Mouse (Mus musculus): ENCODE results near the gene Cxcr4. TPM values are rescaled to one million over a fixed set of nuclear protein-coding genes. Genes with fewer than 3 reads are reported as not detected.

Gene Cxcr4
- polyA plus RNA-seq (2012; rRNA removed), result 12.8 and 22.4 TPM in 2 replicates

DNA sequence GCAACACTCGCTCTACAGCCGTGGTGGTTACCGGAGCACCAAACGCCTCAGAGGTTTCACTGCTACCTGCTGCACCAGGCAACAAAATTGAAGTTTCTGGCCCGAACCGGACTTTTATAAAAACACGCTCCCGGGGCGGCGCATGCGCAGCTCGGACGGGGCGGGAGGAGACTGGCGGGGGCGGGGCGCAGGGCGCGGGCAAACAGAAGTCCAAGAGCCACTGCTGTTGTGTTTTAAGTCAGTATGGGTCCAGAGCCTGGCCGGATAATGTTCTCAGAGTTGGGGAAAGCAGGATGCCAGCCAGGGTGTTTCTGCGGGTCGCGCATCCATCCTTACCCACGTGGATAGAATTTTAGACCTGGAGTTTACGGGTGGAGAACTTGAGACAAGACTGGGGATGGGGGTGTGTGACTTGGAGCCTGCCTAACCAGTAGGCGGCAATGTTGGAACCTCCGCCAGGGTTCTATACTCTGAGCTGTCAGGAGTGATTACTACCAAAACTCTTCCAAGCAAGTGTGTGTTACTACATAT is at the start of gene Cxcr4:
Cxcr4 (minus strand) TSS at position 83 of the 531 bp plus-strand sequence.
- H3K27ac ChIP-seq (ENCODE audit: insufficient read depth, low read depth, low read length), result no peak within 1 kb of the TSS
- TF ChIP-seq CTCF (conservative IDR thresholded peaks at IDR 0.05; ENCODE audit: insufficient read depth, insufficient read length, low read depth, low read length) (peak; percentile 47), POLR2A (IDR thresholded peaks at IDR 0.05; ENCODE audit: low read depth, low read length) (no peak)
- DNase-seq, result peak; percentile 88
- under 1% methylated on average over 27 of the region's 27 CpGs for WGBS
- no peaks in the 10 kb centered on the region for H3K36me3 ChIP-seq (ENCODE audit: control insufficient read depth, insufficient read depth, low read length)
- H3K4me1 ChIP-seq (ENCODE audit: control insufficient read depth, insufficient read depth, low read length), result no peaks in the 10 kb centered on the region
- H3K27me3 ChIP-seq (replicated peaks; ENCODE audit: control insufficient read depth, insufficient read depth, low read length), result no peaks in the 10 kb centered on the region
- H3K4me3 ChIP-seq (ENCODE audit: insufficient read depth, low read depth, low read length), result peak within 1 kb of the TSS; percentile 66

DNA sequence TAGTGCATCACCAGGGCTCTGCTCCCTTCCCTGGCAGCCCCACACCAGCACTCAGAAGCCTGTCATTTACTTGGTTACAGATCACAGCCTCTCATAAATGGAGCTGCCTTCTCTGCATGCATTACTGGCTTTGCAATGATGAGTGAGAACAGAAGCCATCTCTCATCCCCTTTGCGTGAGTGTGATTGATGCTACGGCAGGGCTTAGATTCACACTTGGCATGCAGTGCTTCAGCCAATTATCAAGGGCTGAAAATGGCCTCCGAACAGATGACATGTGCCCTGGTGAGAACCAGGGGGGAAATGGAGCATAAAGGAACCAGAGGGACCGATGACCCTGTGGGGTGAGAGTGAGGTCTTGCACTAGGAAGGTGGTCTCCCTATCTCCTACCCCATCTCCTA is 47.6 kb upstream of the Cxcr4 start:
- H3K4me3 ChIP-seq (ENCODE audit: insufficient read depth, low read depth, low read length), result no peak overlapping the region
- TF ChIP-seq CTCF (conservative IDR thresholded peaks at IDR 0.05; ENCODE audit: insufficient read depth, insufficient read length, low read depth, low read length) (no peak), POLR2A (IDR thresholded peaks at IDR 0.05; ENCODE audit: low read depth, low read length) (no peak)
- H3K27ac ChIP-seq (ENCODE audit: insufficient read depth, low read depth, low read length), result no peak overlapping the region
- 51% methylated on average over 4 of the region's 4 CpGs for WGBS
- DNase-seq, result no peak
- no peaks in the 10 kb centered on the region for H3K27me3 ChIP-seq (replicated peaks; ENCODE audit: control insufficient read depth, insufficient read depth, low read length)
- no peaks in the 10 kb centered on the region for H3K36me3 ChIP-seq (ENCODE audit: control insufficient read depth, insufficient read depth, low read length)
- H3K4me1 ChIP-seq (ENCODE audit: control insufficient read depth, insufficient read depth, low read length), result no peaks in the 10 kb centered on the region

DNA sequence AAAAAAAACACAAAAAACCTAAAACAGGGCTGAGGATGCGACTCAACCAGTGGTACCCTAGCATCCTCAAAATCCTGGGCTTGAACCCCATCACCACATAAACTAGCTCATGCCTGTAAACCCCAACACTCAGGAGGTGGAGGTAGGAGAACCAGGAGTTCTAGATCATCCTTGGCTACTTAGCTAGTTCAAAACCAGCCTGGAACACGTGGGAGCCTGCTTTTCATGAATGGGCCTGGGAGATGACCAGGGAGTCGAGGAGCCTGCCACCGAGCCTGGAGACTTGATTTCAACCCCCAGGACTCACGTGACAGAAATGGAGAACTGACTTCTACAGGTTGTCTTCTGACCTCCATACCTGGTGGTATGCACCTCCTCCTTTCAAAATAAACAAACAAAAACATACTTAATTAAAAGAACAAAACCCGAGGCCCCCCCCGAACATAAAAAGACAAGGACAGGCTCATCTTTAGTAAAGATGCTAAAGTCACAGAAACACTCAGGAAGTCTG is 45.2 kb upstream of the Cxcr4 start:
- Histone ChIP-seq H3K27ac (ENCODE audit: insufficient read depth, low read depth, low read length) (no peak overlapping the region), H3K27me3 (replicated peaks; ENCODE audit: control insufficient read depth, insufficient read depth, low read length) (no peaks in the 10 kb centered on the region), H3K4me3 (ENCODE audit: insufficient read depth, low read depth, low read length) (no peak overlapping the region), H3K4me1 (ENCODE audit: control insufficient read depth, insufficient read depth, low read length) (no peaks in the 10 kb centered on the region), H3K36me3 (ENCODE audit: control insufficient read depth, insufficient read depth, low read length) (no peaks in the 10 kb centered on the region)
- TF ChIP-seq CTCF (conservative IDR thresholded peaks at IDR 0.05; ENCODE audit: insufficient read depth, insufficient read length, low read depth, low read length) (no peak), POLR2A (IDR thresholded peaks at IDR 0.05; ENCODE audit: low read depth, low read length) (no peak)
- DNase-seq, result no peak
- 83% methylated on average over 7 of the region's 7 CpGs for WGBS

DNA sequence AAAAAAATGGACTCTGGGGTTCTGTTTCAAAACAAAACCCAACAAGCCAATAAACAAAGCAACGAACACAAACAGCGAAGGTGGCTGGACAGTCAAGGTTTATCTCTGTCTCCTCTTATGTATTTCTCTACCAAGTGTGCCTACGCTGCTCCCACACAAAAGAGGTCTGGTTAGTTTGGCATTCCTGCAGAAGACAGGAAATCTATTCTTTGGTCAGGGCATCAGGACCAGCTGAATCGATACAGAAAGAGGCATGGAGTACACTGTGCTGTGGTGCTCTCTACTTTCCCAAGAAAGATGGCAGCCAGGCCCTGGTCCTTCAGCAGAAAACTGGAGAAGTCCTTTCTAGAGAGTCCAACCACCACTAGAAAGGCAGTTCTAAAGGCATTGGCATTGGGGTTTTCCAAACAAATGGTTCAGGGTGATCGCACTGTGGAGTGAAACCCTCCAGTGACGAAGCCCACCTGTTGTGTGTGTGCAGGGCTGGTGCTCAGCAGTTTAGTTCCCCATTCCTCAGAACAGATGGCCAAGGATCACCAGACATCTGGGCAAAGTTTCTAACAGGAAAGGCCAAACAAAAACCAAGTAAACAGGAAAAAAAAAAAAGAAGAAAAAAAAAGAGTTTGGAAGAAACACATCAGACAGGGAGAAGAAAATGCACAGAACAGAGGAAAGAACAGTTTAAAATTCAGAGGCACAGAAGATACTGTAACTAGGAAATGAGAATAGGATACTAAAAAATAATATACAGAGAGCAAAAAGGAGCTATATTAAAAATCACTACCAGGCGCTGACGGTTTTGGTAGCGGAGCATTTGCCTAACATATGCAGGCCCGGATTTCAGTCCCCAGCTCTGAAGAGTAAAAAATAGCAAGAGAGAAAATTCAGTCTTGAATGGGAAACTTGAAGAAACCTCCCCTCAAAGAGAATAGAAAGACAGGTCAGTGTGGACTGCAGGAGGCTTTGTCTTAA is 44.5 kb upstream of the Cxcr4 start:
- no peak overlapping the region for H3K27ac ChIP-seq (ENCODE audit: insufficient read depth, low read depth, low read length)
- no peak for TF ChIP-seq POLR2A (IDR thresholded peaks at IDR 0.05; ENCODE audit: low read depth, low read length)
- TF ChIP-seq CTCF (conservative IDR thresholded peaks at IDR 0.05; ENCODE audit: insufficient read depth, insufficient read length, low read depth, low read length), result no peak
- no peak overlapping the region for H3K4me3 ChIP-seq (ENCODE audit: insufficient read depth, low read depth, low read length)
- H3K36me3 ChIP-seq (ENCODE audit: control insufficient read depth, insufficient read depth, low read length), result no peaks in the 10 kb centered on the region
- no peaks in the 10 kb centered on the region for H3K4me1 ChIP-seq (ENCODE audit: control insufficient read depth, insufficient read depth, low read length)
- no peak for DNase-seq
- WGBS, result 88% methylated on average over 10 of the region's 10 CpGs
- H3K27me3 ChIP-seq (replicated peaks; ENCODE audit: control insufficient read depth, insufficient read depth, low read length), result no peaks in the 10 kb centered on the region

- no peak overlapping the region for H3K4me3 ChIP-seq (ENCODE audit: insufficient read depth, low read depth, low read length)
- no peaks in the 10 kb centered on the region for H3K4me1 ChIP-seq (ENCODE audit: control insufficient read depth, insufficient read depth, low read length)
- no peak overlapping the region for H3K27ac ChIP-seq (ENCODE audit: insufficient read depth, low read depth, low read length)
- WGBS, result 76% methylated on average over 6 of the region's 6 CpGs
- DNase-seq, result peak; percentile 40
- no peak for TF ChIP-seq CTCF (conservative IDR thresholded peaks at IDR 0.05; ENCODE audit: insufficient read depth, insufficient read length, low read depth, low read length)
- TF ChIP-seq POLR2A (IDR thresholded peaks at IDR 0.05; ENCODE audit: low read depth, low read length), result no peak
- no peaks in the 10 kb centered on the region for H3K36me3 ChIP-seq (ENCODE audit: control insufficient read depth, insufficient read depth, low read length)
- H3K27me3 ChIP-seq (replicated peaks; ENCODE audit: control insufficient read depth, insufficient read depth, low read length), result no peaks in the 10 kb centered on the region
Measured at GRCm38 (mm10) chr1:128633711-128634379, 41.8 kb upstream of the Cxcr4 start.

DNA sequence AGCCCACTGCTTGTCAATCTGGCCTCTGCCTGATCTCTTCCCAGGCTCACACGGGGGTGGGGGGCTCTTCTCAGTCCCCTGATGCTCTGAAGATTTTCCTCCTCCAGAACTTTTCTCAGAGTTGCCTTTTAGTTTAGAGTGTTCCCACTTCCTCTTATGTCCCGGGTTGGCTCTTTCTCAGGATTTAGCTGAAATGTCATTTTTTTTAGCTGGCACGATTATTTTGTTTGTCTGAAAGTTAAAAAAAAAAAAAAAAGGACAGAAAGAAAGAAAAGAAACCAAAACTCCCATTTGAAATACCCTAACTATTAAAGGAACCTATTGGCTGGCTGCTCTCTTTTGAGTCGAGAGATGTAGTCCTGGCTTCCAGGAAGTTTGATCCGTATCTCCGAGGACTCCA is 40.4 kb upstream of the Cxcr4 start:
- DNase-seq, result no peak
- no peak overlapping the region for H3K27ac ChIP-seq (ENCODE audit: insufficient read depth, low read depth, low read length)
- no peaks in the 10 kb centered on the region for H3K4me1 ChIP-seq (ENCODE audit: control insufficient read depth, insufficient read depth, low read length)
- H3K4me3 ChIP-seq (ENCODE audit: insufficient read depth, low read depth, low read length), result no peak overlapping the region
- H3K27me3 ChIP-seq (replicated peaks; ENCODE audit: control insufficient read depth, insufficient read depth, low read length), result no peaks in the 10 kb centered on the region
- 67% methylated on average over 6 of the region's 6 CpGs for WGBS
- no peak for TF ChIP-seq CTCF (conservative IDR thresholded peaks at IDR 0.05; ENCODE audit: insufficient read depth, insufficient read length, low read depth, low read length)
- TF ChIP-seq POLR2A (IDR thresholded peaks at IDR 0.05; ENCODE audit: low read depth, low read length), result no peak
- H3K36me3 ChIP-seq (ENCODE audit: control insufficient read depth, insufficient read depth, low read length), result no peaks in the 10 kb centered on the region

All from kidney, adult 2 months (tissue).